In the genomic region with DNA sequence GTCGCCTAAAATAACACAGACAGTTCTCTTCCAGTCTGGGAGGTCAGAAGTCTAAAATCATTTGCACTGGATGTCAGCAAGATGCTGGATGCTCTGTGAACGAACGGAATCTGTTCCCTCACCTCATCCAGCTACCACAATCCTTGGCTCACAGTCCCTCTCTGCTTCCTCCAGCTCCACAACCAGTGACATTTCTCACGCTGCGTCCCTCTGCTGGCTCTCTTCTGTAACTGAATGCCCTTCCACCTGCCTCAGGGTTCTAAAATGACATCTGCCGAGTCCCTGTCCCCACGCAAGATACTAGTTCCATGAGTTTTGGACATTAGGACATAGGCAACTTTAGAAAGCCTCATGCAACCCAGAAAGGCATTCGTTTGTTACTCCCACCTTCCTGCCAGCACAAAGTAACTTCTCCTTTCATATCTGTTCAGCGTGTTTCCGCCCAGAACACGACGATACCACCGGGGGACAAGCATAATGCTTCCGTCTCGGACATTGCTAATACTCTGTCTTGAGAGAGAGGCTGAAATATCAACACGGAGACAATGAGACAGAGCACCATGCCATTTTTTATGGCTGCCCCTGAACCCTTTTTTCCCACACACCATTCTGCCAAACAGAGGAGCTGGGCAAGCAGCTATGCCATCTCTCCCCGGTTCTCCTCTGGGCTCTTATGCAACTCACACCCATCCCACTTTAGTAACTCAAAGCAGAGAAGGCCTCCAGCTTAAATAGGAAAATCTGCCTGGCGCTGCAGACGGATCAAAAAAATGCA, we compare ENCODE assay signal across 9 mouse cellular contexts. TPM values are rescaled to one million over a fixed set of nuclear protein-coding genes. Genes with fewer than 3 reads are reported as not detected.
A peak's percentile ranks its signal among the peaks of the same experiment; 100 is the strongest.
DNase-seq lines count a peak whose midpoint lies in the region; ATAC-seq and TF ChIP-seq lines count a peak whose summit lies in the region.
"Had no signal": no experiment of that assay in that cellular context is flagged by ENCODE, and none has a peak within 500 bp of the region (broad histone marks: within the 10 kb centered on the region; RNA-seq: fewer than 3 reads in every experiment).

No protein-coding gene starts in this region.

- TF ChIP-seq CTCF in lung, postnatal 0 days (IDR thresholded peaks at IDR 0.05) = peak; percentile 39

- no peak for TF ChIP-seq EP300 in lung, postnatal 0 days (IDR thresholded peaks at IDR 0.05)

- no peak for ATAC-seq in forebrain, embryonic 13.5 days
- ATAC-seq in forebrain, embryonic 12.5 days (ENCODE audit: low FRiP score) = no peak
- no peak for ATAC-seq in lung, postnatal 0 days
- ATAC-seq in forebrain, embryonic 14.5 days = no peak
- no peak for ATAC-seq in limb, embryonic 14.5 days (ENCODE audit: low FRiP score, low read depth)
- no peak for ATAC-seq in heart, embryonic 12.5 days (ENCODE audit: insufficient number of reproducible peaks, low FRiP score)

- no peaks in the 10 kb centered on the region for H3K9me3 ChIP-seq in forebrain, embryonic 13.5 days (replicated peaks)
- H3K9me3 ChIP-seq in forebrain, embryonic 12.5 days = no peaks in the 10 kb centered on the region
- H3K9me3 ChIP-seq in lung, postnatal 0 days (ENCODE audit: low read length) = no peaks in the 10 kb centered on the region
- H3K9me3 ChIP-seq in forebrain, embryonic 14.5 days (replicated peaks; ENCODE audit: control insufficient read depth, low read length) = no peaks in the 10 kb centered on the region
- no peaks in the 10 kb centered on the region for H3K9me3 ChIP-seq in limb, embryonic 14.5 days (ENCODE audit: control insufficient read depth, low read length)
- no peaks in the 10 kb centered on the region for H3K9me3 ChIP-seq in heart, embryonic 12.5 days (replicated peaks)
- H3K9me3 ChIP-seq: liver, embryonic 15.5 days had no signal

- no peaks in the 10 kb centered on the region for H3K36me3 ChIP-seq in forebrain, embryonic 13.5 days (ENCODE audit: poor library complexity, severe bottlenecking)
- H3K36me3 ChIP-seq in forebrain, embryonic 12.5 days (replicated peaks) = no peaks in the 10 kb centered on the region
- H3K36me3 ChIP-seq in lung, postnatal 0 days (ENCODE audit: insufficient read depth, low read length) = no peaks in the 10 kb centered on the region
- no peaks in the 10 kb centered on the region for H3K36me3 ChIP-seq in forebrain, embryonic 14.5 days (ENCODE audit: control insufficient read depth, insufficient read depth, low read length)
- H3K36me3 ChIP-seq in limb, embryonic 14.5 days (ENCODE audit: control insufficient read depth, insufficient read depth, low read length) = 0 out of 2 replicates have a peak, but pooled peaks cover 4% of the 10 kb centered on the region
- no peaks in the 10 kb centered on the region for H3K36me3 ChIP-seq in heart, embryonic 12.5 days
- H3K36me3 ChIP-seq: liver, embryonic 15.5 days had no signal

- H3K4me1 ChIP-seq in forebrain, embryonic 13.5 days = peaks cover 21% of the 10 kb centered on the region
- peaks cover 16% of the 10 kb centered on the region for H3K4me1 ChIP-seq in forebrain, embryonic 12.5 days
- 0 out of 2 replicates have a peak, but pooled peaks cover 2% of the 10 kb centered on the region for H3K4me1 ChIP-seq in lung, postnatal 0 days (ENCODE audit: insufficient read depth, low read depth, low read length)
- peaks cover 13% of the 10 kb centered on the region for H3K4me1 ChIP-seq in forebrain, embryonic 14.5 days (ENCODE audit: control insufficient read depth, insufficient read depth, low read length)
- peaks cover 35% of the 10 kb centered on the region for H3K4me1 ChIP-seq in limb, embryonic 14.5 days (ENCODE audit: control insufficient read depth, insufficient read depth, low read length)
- H3K4me1 ChIP-seq in heart, embryonic 12.5 days (replicated peaks) = peaks cover 31% of the 10 kb centered on the region
- H3K4me1 ChIP-seq: liver, embryonic 15.5 days had no signal

- H3K4me2 ChIP-seq in forebrain, embryonic 13.5 days = no peak overlapping the region
- no peak overlapping the region for H3K4me2 ChIP-seq in forebrain, embryonic 12.5 days
- no peak overlapping the region for H3K4me2 ChIP-seq in lung, postnatal 0 days (replicated peaks; ENCODE audit: low read depth, low read length)
- no peak overlapping the region for H3K4me2 ChIP-seq in forebrain, embryonic 14.5 days (ENCODE audit: low read length)
- 0 out of 2 replicates have a peak overlapping the region, but pooled peaks have one; percentile 3 for H3K4me2 ChIP-seq in limb, embryonic 14.5 days (replicated peaks; ENCODE audit: low read depth, low read length, severe bottlenecking)
- H3K4me2 ChIP-seq in heart, embryonic 12.5 days = no peak overlapping the region
- H3K4me2 ChIP-seq: liver, embryonic 15.5 days had no signal

- 77% methylated on average over 19 of the region's 19 CpGs for WGBS in forebrain, embryonic 13.5 days
- WGBS in forebrain, embryonic 12.5 days = 78% methylated on average over 19 of the region's 19 CpGs
- 61% methylated on average over 19 of the region's 19 CpGs for WGBS in lung, postnatal 0 days
- WGBS in forebrain, embryonic 14.5 days = 80% methylated on average over 19 of the region's 19 CpGs
- WGBS in limb, embryonic 14.5 days = 71% methylated on average over 19 of the region's 19 CpGs
- WGBS in heart, embryonic 12.5 days = 73% methylated on average over 19 of the region's 19 CpGs

- H3K9ac ChIP-seq in forebrain, embryonic 13.5 days = no peak overlapping the region
- H3K9ac ChIP-seq in forebrain, embryonic 12.5 days = no peak overlapping the region
- H3K9ac ChIP-seq in lung, postnatal 0 days (replicated peaks; ENCODE audit: low read depth) = no peak overlapping the region
- no peak overlapping the region for H3K9ac ChIP-seq in forebrain, embryonic 14.5 days (ENCODE audit: low read length)
- peak overlapping the region; percentile 31; the same call in 1 of the 2 replicates for H3K9ac ChIP-seq in limb, embryonic 14.5 days (ENCODE audit: low read depth, low read length, severe bottlenecking)
- H3K9ac ChIP-seq in heart, embryonic 12.5 days = no peak overlapping the region
- H3K9ac ChIP-seq: liver, embryonic 15.5 days had no signal

- H3K27me3 ChIP-seq in forebrain, embryonic 13.5 days = no peaks in the 10 kb centered on the region
- no peaks in the 10 kb centered on the region for H3K27me3 ChIP-seq in forebrain, embryonic 12.5 days
- no peaks in the 10 kb centered on the region for H3K27me3 ChIP-seq in lung, postnatal 0 days (replicated peaks; ENCODE audit: insufficient read depth, low read length)
- H3K27me3 ChIP-seq in forebrain, embryonic 14.5 days (replicated peaks; ENCODE audit: control insufficient read depth, insufficient read depth, low read length) = no peaks in the 10 kb centered on the region
- H3K27me3 ChIP-seq in limb, embryonic 14.5 days (ENCODE audit: control insufficient read depth, insufficient read depth, low read length) = no peaks in the 10 kb centered on the region
- H3K27me3 ChIP-seq in heart, embryonic 12.5 days (replicated peaks) = 0 out of 2 replicates have a peak, but pooled peaks cover 4% of the 10 kb centered on the region
- H3K27me3 ChIP-seq: liver, embryonic 15.5 days had no signal

- no peak overlapping the region for H3K4me3 ChIP-seq in forebrain, embryonic 13.5 days
- H3K4me3 ChIP-seq in forebrain, embryonic 12.5 days (replicated peaks) = no peak overlapping the region
- H3K4me3 ChIP-seq in lung, postnatal 0 days (ENCODE audit: low read depth, low read length) = no peak overlapping the region
- no peak overlapping the region for H3K4me3 ChIP-seq in forebrain, embryonic 14.5 days (ENCODE audit: low read depth, low read length)
- no peak overlapping the region for H3K4me3 ChIP-seq in limb, embryonic 14.5 days (replicated peaks; ENCODE audit: low read length)
- H3K4me3 ChIP-seq in heart, embryonic 12.5 days = no peak overlapping the region
- H3K4me3 ChIP-seq: liver, embryonic 15.5 days had no signal

- peak; percentile 24 for DNase-seq in lung, postnatal 0 days (ENCODE audit: low spot score)
- DNase-seq in lung, adult 18-20 months = no peak
- no peak for DNase-seq in forebrain, embryonic 14.5 days (ENCODE audit: low spot score)
- DNase-seq in limb, embryonic 14.5 days (ENCODE audit: low spot score) = no peak
- no peak for DNase-seq in adrenal gland, postnatal 36 days

- peak overlapping the region; percentile 77 for H3K27ac ChIP-seq in forebrain, embryonic 13.5 days
- no peak overlapping the region for H3K27ac ChIP-seq in forebrain, embryonic 12.5 days
- H3K27ac ChIP-seq in lung, postnatal 0 days (ENCODE audit: low read length) = peak overlapping the region; percentile 59
- H3K27ac ChIP-seq in forebrain, embryonic 14.5 days (ENCODE audit: low read depth, low read length) = peak overlapping the region; percentile 34; the same call in 1 of the 2 replicates
- H3K27ac ChIP-seq in limb, embryonic 14.5 days (replicated peaks; ENCODE audit: low read depth, low read length) = peak overlapping the region; percentile 68
- H3K27ac ChIP-seq in heart, embryonic 12.5 days (ENCODE audit: poor library complexity, severe bottlenecking) = no peak overlapping the region
- H3K27ac ChIP-seq: liver, embryonic 15.5 days had no signal

- TF ChIP-seq POLR2A in limb, embryonic 14.5 days (IDR thresholded peaks at IDR 0.05; ENCODE audit: borderline replicate concordance, extremely low read depth, insufficient read depth, insufficient read length) = no peak

RNA-seq across cellular contexts. Expression of a gene that starts 27.6 kb away (rescaled TPM):
- 1.5 and 1.9 TPM in 2 replicates for polyA plus RNA-seq in forebrain, embryonic 13.5 days (2015; fragmentation: Nextera tagmentation; extraction: Ambion mirVana)
- 1.6 and 2.1 TPM in 2 replicates for polyA plus RNA-seq in forebrain, embryonic 12.5 days (2016; fragmentation: Nextera tagmentation; extraction: Ambion mirVana)
- polyA plus RNA-seq in lung, postnatal 0 days (2015; fragmentation: Nextera tagmentation; extraction: Ambion mirVana) = 14.1 and 14.5 TPM in 2 replicates
- polyA plus RNA-seq in forebrain, embryonic 14.5 days (2014; fragmentation: Nextera tagmentation; extraction: Ambion mirVana) = 2.1 and 2.2 TPM in 2 replicates
- 19.5 and 22.3 TPM in 2 replicates for polyA plus RNA-seq in limb, embryonic 14.5 days (2012; rRNA removed)
- 16.0 and 18.1 TPM in 2 replicates for polyA plus RNA-seq in limb, embryonic 14.5 days (2014; fragmentation: Nextera tagmentation; extraction: Ambion mirVana)
- 1 to 10 TPM; 2.5 to 4.1 TPM for total RNA-seq in adrenal gland, postnatal 36 days (2021)
- 3.7 and 6.3 TPM in 2 replicates for polyA plus RNA-seq in heart, embryonic 12.5 days (2016; fragmentation: Nextera tagmentation; extraction: Ambion mirVana)

Comparison
In these comparisons a context has a peak if more than half of its experiments do, and no peak if none do; other contexts are left out.
1. H3K27ac ChIP-seq: peak in forebrain, embryonic 13.5 days (single experiment), lung, postnatal 0 days (single experiment), forebrain, embryonic 14.5 days (single experiment) and limb, embryonic 14.5 days (single experiment); none in forebrain, embryonic 12.5 days (single experiment) and heart, embryonic 12.5 days (single experiment).